Mouse (Mus musculus) layer of hippocampus, adult 11-12 months (tissue): ENCODE results near the gene Dpy30.

Experiments
- DNase-seq: peaks from one replicate; pipeline ENCODE4 v3.0.0; 2022; ENCODE audit warnings: low spot score

Dpy30 gene

DNA sequence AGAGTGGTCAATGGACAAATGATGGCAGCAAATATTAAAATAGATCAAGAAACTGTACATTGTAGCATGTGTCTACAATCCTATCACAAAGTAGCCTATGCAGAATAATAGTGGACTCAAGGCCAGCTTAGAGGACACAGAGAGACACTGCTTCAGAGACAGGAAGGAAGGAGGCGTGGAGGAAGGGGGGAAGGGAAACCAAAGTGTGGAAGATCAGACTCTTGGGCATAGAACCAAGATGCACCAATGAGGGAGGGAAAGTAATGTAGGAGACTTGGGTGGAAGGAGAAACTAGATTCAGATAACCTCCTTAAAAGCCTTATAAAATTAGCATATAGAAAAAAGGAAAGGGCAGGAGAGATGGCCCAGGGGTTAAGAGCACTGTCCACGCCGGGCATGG, 61.3 kb downstream of the Dpy30 start:
- no peak for DNase-seq
